Mouse (Mus musculus): ENCODE results near the gene Gm20388. TPM values are rescaled to one million over a fixed set of nuclear protein-coding genes. Genes with fewer than 3 reads are reported as not detected.

The Gm20388 gene
- polyA plus RNA-seq, 1 experiment from 2014 or later, result not detected

DNA sequence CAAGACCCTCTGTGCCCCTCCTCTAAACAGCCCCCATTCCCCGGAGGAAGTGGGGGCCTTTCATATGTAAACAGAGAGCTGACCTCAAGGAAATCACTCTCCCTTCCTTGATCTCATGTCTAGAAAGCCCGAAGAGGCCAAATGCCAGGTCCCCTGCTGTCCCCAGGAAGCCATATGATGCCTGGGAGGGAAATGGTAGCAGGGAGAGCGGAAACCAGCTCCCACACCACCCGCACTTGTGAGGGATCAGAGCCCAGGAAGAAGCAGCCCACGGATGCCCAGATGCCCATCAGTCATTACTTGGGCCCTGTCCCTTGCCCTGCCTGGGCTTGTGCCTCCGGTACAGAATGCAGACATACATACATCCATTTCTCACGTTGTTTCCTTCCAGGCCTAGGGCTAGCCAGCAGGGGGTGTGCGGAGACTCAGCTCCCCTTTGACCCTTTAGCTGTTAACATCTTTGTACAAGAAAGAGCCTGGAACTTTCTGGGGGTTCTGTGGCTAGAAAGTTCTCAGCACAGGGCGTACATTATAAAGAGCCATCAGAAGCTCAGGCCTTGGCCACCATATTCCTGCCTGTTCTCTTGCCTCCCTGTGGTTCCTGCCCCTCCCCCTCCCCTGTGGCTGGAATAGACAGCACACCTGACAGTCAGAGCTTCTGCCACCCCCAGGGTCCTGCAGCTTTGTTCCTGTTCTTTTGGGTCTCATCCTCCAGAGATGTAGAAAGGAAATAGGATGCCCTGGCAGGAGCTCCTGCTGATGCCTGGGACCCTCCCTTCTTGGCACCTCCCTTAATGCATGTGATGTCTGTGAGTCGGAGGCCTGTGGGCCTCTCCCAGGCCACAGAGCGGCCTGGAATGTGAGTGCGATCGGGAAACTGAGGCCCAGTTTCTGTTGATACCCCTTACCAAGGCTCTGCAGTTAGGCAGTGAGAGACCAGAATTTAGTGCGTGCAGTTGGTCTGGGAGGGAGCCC, 497.9 kb downstream of the Gm20388 start:
- Histone ChIP-seq H3K4me1 (ENCODE audit: control insufficient read depth, insufficient read depth, low read length) (peaks cover 33% of the 10 kb centered on the region), H3K9ac (ENCODE audit: low read depth, low read length) (no peak overlapping the region; the same call in 1 of the 2 replicates), H3K4me3 (ENCODE audit: low read length) (no peak overlapping the region), H3K4me2 (replicated peaks; ENCODE audit: low read depth, low read length) (no peak overlapping the region), H3K27ac (ENCODE audit: low read depth, low read length) (peak overlapping the region; percentile 42; the same call in 1 of the 2 replicates), H3K9me3 (ENCODE audit: control insufficient read depth, low read length) (no peaks in the 10 kb centered on the region), H3K36me3 (ENCODE audit: control insufficient read depth, insufficient read depth, low read length) (no peaks in the 10 kb centered on the region), H3K27me3 (ENCODE audit: control insufficient read depth, insufficient read depth, low read length) (no peaks in the 10 kb centered on the region)
- WGBS, result 38% methylated on average over 14 of the region's 14 CpGs
- ATAC-seq (ENCODE audit: low FRiP score, low TSS enrichment), result no peak

DNA sequence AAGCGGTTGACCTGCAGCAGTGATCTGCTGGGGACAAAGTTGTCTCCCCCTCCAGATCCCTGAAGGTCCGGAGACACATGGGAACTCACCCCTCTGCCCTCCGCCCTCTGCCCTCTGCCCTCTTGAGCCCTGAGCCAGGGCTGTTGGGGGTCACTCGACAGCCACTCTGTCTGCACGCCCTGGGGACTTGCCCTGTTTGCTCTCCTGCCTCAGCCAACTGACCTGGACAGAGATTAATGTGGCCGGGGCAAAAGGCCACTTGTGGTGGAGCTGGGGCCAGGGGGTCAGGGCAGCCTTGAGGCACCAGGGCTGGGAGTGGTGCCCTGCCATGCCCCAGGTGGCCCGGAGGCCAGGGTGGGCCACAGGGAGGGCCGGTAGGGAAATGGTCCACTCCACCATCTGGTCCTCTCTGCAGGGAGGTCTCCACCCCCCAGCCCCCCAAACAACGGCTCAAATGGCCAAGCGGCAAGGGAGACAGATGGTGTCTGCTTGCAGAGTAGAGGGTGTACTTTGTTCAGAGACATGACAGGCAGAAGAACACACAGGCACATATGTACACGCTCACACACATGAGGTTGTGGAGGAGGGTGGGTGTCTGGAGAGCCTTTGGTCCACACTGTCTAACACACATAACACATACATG, 498.9 kb downstream of the Gm20388 start:
- Histone ChIP-seq H3K9me3 (ENCODE audit: control insufficient read depth, low read length) (no peaks in the 10 kb centered on the region), H3K27me3 (ENCODE audit: control insufficient read depth, insufficient read depth, low read length) (no peaks in the 10 kb centered on the region), H3K4me2 (replicated peaks; ENCODE audit: low read depth, low read length) (no peak overlapping the region), H3K4me1 (ENCODE audit: control insufficient read depth, insufficient read depth, low read length) (peaks cover 31% of the 10 kb centered on the region), H3K9ac (ENCODE audit: low read depth, low read length) (no peak overlapping the region), H3K27ac (ENCODE audit: low read depth, low read length) (no peak overlapping the region), H3K4me3 (ENCODE audit: low read length) (no peak overlapping the region), H3K36me3 (ENCODE audit: control insufficient read depth, insufficient read depth, low read length) (no peaks in the 10 kb centered on the region)
- 32% methylated on average over 11 of the region's 11 CpGs for WGBS
- ATAC-seq (ENCODE audit: low FRiP score, low TSS enrichment), result no peak

- WGBS, result 64% methylated on average over 14 of the region's 14 CpGs
- Histone ChIP-seq H3K4me2 (replicated peaks; ENCODE audit: low read depth, low read length) (no peak overlapping the region), H3K36me3 (ENCODE audit: control insufficient read depth, insufficient read depth, low read length) (no peaks in the 10 kb centered on the region), H3K27ac (ENCODE audit: low read depth, low read length) (no peak overlapping the region), H3K27me3 (ENCODE audit: control insufficient read depth, insufficient read depth, low read length) (no peaks in the 10 kb centered on the region), H3K9me3 (ENCODE audit: control insufficient read depth, low read length) (no peaks in the 10 kb centered on the region), H3K9ac (ENCODE audit: low read depth, low read length) (no peak overlapping the region), H3K4me1 (ENCODE audit: control insufficient read depth, insufficient read depth, low read length) (peaks cover 36% of the 10 kb centered on the region), H3K4me3 (ENCODE audit: low read length) (no peak overlapping the region)
- no peak for ATAC-seq (ENCODE audit: low FRiP score, low TSS enrichment)
Observed at GRCm38 (mm10) chr8:120411059-120411458, 500.4 kb downstream of the Gm20388 start.

GRCm38 (mm10) chr8:120411862-120412261, 501.2 kb downstream of the Gm20388 start:
- H3K4me2 ChIP-seq (replicated peaks; ENCODE audit: low read depth, low read length), result no peak overlapping the region
- H3K4me1 ChIP-seq (ENCODE audit: control insufficient read depth, insufficient read depth, low read length), result peaks cover 44% of the 10 kb centered on the region
- H3K27ac ChIP-seq (ENCODE audit: low read depth, low read length), result no peak overlapping the region
- H3K9ac ChIP-seq (ENCODE audit: low read depth, low read length), result no peak overlapping the region
- H3K36me3 ChIP-seq (ENCODE audit: control insufficient read depth, insufficient read depth, low read length), result no peaks in the 10 kb centered on the region
- no peak overlapping the region for H3K4me3 ChIP-seq (ENCODE audit: low read length)
- H3K27me3 ChIP-seq (ENCODE audit: control insufficient read depth, insufficient read depth, low read length), result no peaks in the 10 kb centered on the region
- WGBS, result 55% methylated on average over 8 of the region's 8 CpGs
- no peak for ATAC-seq (ENCODE audit: low FRiP score, low TSS enrichment)
- no peaks in the 10 kb centered on the region for H3K9me3 ChIP-seq (ENCODE audit: control insufficient read depth, low read length)

DNA sequence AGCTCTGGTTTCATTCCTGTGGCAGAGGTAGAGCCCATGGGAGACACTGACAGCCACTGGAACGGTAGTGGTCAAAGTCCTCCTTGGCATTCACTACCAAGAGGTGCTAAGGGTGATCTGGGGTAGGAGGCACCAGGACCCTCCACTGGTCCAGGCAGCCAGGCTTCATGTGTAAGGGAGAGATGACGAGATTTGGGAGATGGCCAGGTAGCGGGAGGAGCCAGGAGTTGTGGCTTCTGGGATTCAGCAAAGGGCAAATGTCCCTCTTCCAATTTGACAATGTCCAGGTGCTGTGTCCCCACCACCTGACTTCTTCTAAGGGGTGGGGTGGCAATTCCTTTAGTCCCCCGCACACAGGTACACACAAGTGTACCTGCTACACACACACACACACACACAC, 501.7 kb downstream of the Gm20388 start:
- Histone ChIP-seq H3K4me2 (replicated peaks; ENCODE audit: low read depth, low read length) (no peak overlapping the region), H3K9me3 (ENCODE audit: control insufficient read depth, low read length) (no peaks in the 10 kb centered on the region), H3K36me3 (ENCODE audit: control insufficient read depth, insufficient read depth, low read length) (no peaks in the 10 kb centered on the region), H3K27me3 (ENCODE audit: control insufficient read depth, insufficient read depth, low read length) (no peaks in the 10 kb centered on the region), H3K4me3 (ENCODE audit: low read length) (no peak overlapping the region), H3K4me1 (ENCODE audit: control insufficient read depth, insufficient read depth, low read length) (peaks cover 49% of the 10 kb centered on the region), H3K9ac (ENCODE audit: low read depth, low read length) (no peak overlapping the region), H3K27ac (ENCODE audit: low read depth, low read length) (no peak overlapping the region)
- ATAC-seq (ENCODE audit: low FRiP score, low TSS enrichment), result no peak
- WGBS, result 89% methylated on average over 4 of the region's 4 CpGs

DNA sequence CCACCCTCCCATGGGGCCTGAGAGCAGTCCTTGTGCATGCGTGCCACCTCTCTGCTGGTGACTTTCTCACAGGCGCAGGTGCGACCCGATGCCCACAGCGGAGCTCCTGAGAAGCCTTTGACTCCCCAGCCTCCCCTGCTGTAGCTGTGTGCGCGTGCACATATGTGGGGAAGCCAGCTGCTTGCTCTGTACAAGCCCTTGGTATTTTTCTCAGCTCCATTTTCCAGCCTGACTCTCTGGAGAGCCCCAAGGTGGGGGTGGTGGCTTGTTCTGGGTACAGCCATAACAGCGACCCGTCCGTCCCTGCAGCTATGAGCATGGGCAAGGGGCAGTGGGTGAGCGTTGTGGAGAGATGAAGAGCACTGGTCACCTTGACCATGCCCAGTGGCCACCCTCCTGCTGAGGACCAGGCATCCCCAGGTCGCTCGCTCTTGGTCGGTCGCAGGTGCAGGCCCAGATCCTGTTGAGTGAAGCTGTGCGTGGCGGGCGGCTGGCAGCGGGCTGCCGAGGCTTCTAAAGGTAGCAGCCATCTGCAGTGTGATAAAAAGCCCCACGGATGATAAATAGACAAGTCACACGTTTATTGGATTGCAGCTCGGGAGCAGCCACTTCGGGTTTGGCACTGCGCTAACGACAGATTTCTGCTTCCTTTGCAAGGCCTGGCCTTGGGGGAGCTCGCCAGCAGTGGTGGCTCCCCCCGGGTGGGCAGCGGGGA, 502.4 kb downstream of the Gm20388 start:
- 72% methylated on average over 29 of the region's 29 CpGs for WGBS
- no peaks in the 10 kb centered on the region for H3K27me3 ChIP-seq (ENCODE audit: control insufficient read depth, insufficient read depth, low read length)
- H3K27ac ChIP-seq (ENCODE audit: low read depth, low read length), result no peak overlapping the region
- no peak overlapping the region for H3K4me3 ChIP-seq (ENCODE audit: low read length)
- no peaks in the 10 kb centered on the region for H3K36me3 ChIP-seq (ENCODE audit: control insufficient read depth, insufficient read depth, low read length)
- H3K4me1 ChIP-seq (ENCODE audit: control insufficient read depth, insufficient read depth, low read length), result peaks cover 49% of the 10 kb centered on the region
- no peak overlapping the region for H3K9ac ChIP-seq (ENCODE audit: low read depth, low read length)
- H3K4me2 ChIP-seq (replicated peaks; ENCODE audit: low read depth, low read length), result no peak overlapping the region
- H3K9me3 ChIP-seq (ENCODE audit: control insufficient read depth, low read length), result no peaks in the 10 kb centered on the region
- no peak for ATAC-seq (ENCODE audit: low FRiP score, low TSS enrichment)

GRCm38 (mm10) chr8:120413626-120413988, 503.0 kb downstream of the Gm20388 start:
- no peak for ATAC-seq (ENCODE audit: low FRiP score, low TSS enrichment)
- H3K27ac ChIP-seq (ENCODE audit: low read depth, low read length), result no peak overlapping the region
- H3K4me3 ChIP-seq (ENCODE audit: low read length), result no peak overlapping the region
- no peaks in the 10 kb centered on the region for H3K36me3 ChIP-seq (ENCODE audit: control insufficient read depth, insufficient read depth, low read length)
- H3K9me3 ChIP-seq (ENCODE audit: control insufficient read depth, low read length), result no peaks in the 10 kb centered on the region
- H3K27me3 ChIP-seq (ENCODE audit: control insufficient read depth, insufficient read depth, low read length), result no peaks in the 10 kb centered on the region
- 79% methylated on average over 6 of the region's 6 CpGs for WGBS
- no peak overlapping the region for H3K9ac ChIP-seq (ENCODE audit: low read depth, low read length)
- H3K4me1 ChIP-seq (ENCODE audit: control insufficient read depth, insufficient read depth, low read length), result peaks cover 47% of the 10 kb centered on the region
- H3K4me2 ChIP-seq (replicated peaks; ENCODE audit: low read depth, low read length), result no peak overlapping the region

DNA sequence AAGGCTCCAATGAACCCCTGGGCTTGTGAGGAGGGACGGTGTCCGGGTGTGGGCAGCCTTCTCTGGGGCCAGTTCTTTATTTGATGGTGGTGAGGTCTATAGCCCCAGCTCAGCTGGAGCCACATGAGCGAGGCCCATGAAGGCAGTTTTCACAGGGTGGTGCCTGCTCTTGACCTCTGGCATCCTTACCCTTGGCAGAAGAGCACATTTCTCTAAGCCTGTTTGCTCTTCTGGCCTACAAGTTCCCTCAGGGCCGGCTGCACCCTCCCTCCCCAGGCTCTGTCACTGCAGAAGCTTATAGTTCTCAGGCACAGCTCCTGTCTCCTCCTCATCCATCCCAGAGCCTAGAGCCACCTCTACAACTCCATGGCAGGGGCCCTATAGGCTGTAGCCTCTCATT, 503.6 kb downstream of the Gm20388 start:
- H3K9ac ChIP-seq (ENCODE audit: low read depth, low read length), result no peak overlapping the region
- no peak for ATAC-seq (ENCODE audit: low FRiP score, low TSS enrichment)
- H3K4me2 ChIP-seq (replicated peaks; ENCODE audit: low read depth, low read length), result no peak overlapping the region
- no peaks in the 10 kb centered on the region for H3K27me3 ChIP-seq (ENCODE audit: control insufficient read depth, insufficient read depth, low read length)
- 87% methylated on average over 4 of the region's 4 CpGs for WGBS
- no peak overlapping the region for H3K4me3 ChIP-seq (ENCODE audit: low read length)
- peaks cover 41% of the 10 kb centered on the region for H3K4me1 ChIP-seq (ENCODE audit: control insufficient read depth, insufficient read depth, low read length)
- no peaks in the 10 kb centered on the region for H3K9me3 ChIP-seq (ENCODE audit: control insufficient read depth, low read length)
- no peak overlapping the region for H3K27ac ChIP-seq (ENCODE audit: low read depth, low read length)
- H3K36me3 ChIP-seq (ENCODE audit: control insufficient read depth, insufficient read depth, low read length), result no peaks in the 10 kb centered on the region
